Mouse (Mus musculus) stomach, embryonic 16.5 days (tissue): ENCODE data around the gene Slc39a11. TPM values are rescaled to one million over a fixed set of nuclear protein-coding genes. Genes with fewer than 3 reads are reported as not detected.

Experiments
- ATAC-seq: fragments of 200-750 bp; cut with Nextera tagmentation; 2 replicates; pipeline ENCODE4 v1.8.0; 2017; ENCODE audit warnings: moderate number of reproducible peaks, moderate TSS enrichment; ENCODE audit not compliant: insufficient read depth, low FRiP score
- H3K27ac ChIP-seq: fragments of 300-500 bp; sonication (generic); 2 replicates; pipeline ENCODE4 v1.5.1; 2014; ENCODE audit warnings: low read length
- H3K27me3 ChIP-seq: fragments of 300-500 bp; sonication (generic); 2 replicates; pipeline ENCODE4 v1.6.1; 2014; ENCODE audit warnings: low read length, control low read depth, mixed read lengths; ENCODE audit not compliant: control insufficient read depth, insufficient read depth
- H3K36me3 ChIP-seq: fragments of 300-500 bp; sonication (generic); 2 replicates; pipeline ENCODE4 v1.6.1; 2014; ENCODE audit warnings: low read length; ENCODE audit not compliant: control insufficient read depth, insufficient read depth
- H3K4me1 ChIP-seq: fragments of 300-500 bp; sonication (generic); 2 replicates; pipeline ENCODE4 v1.6.1; 2014; ENCODE audit warnings: low read length, control low read depth, mixed read lengths; ENCODE audit not compliant: control insufficient read depth, insufficient read depth
- H3K4me2 ChIP-seq: fragments of 300-500 bp; sonication (generic); 2 replicates; pipeline ENCODE4 v1.6.1; 2014; ENCODE audit warnings: low read depth, low read length, mixed read lengths
- H3K4me3 ChIP-seq: fragments of 300-500 bp; sonication (generic); replicated peaks from 2 replicates; pipeline ENCODE4 v1.5.1; 2014; ENCODE audit warnings: mild to moderate bottlenecking, low read length
- H3K9ac ChIP-seq: fragments of 300-500 bp; sonication (generic); 2 replicates; pipeline ENCODE4 v1.6.1; 2014; ENCODE audit warnings: low read length
- H3K9me3 ChIP-seq: fragments of 300-500 bp; sonication (generic); replicated peaks from 2 replicates; pipeline ENCODE4 v1.6.1; 2016; ENCODE audit warnings: low read length, control low read depth; ENCODE audit not compliant: control insufficient read depth
- whole genome bisulfite sequencing: fragments of 180-500 bp; shearing (Covaris S2); extraction: QIAGEN DNeasy Blood & Tissue Kit; methylation state at CpG from one replicate; pipeline ENCODE4 v1.1.7; 2014; 5-methylcytosine and 5-hydroxymethylcytosine counted together
- polyA plus RNA-seq: library from polyadenylated mRNA; unstranded; fragments of >200 nt; fragmentation: Nextera tagmentation; extraction: Ambion mirVana; gene quantifications from 2 replicates; pipeline ENCODE4 v1.2.1, GENCODE M21; 2015

Gene Slc39a11
- polyA plus RNA-seq, 1 experiment from 2014 or later, result 47.9 TPM

- WGBS, result 82% methylated on average over 4 of the region's 4 CpGs
- 0 out of 2 replicates have a peak, but pooled peaks cover 2% of the 10 kb centered on the region for H3K4me1 ChIP-seq
- no peaks in the 10 kb centered on the region for H3K9me3 ChIP-seq
- H3K9ac ChIP-seq, result no peak overlapping the region
- peaks cover 10% of the 10 kb centered on the region; the same call in 1 of the 2 replicates for H3K36me3 ChIP-seq
- no peak for ATAC-seq
- no peak overlapping the region for H3K4me3 ChIP-seq
- H3K27me3 ChIP-seq, result no peaks in the 10 kb centered on the region
- 0 out of 2 replicates have a peak overlapping the region, but pooled peaks have one; percentile 20 for H3K27ac ChIP-seq
- no peak overlapping the region for H3K4me2 ChIP-seq
Observed at GRCm38 (mm10) chr11:113673614-113674013, 23.7 kb upstream of the Slc39a11 start.

- Histone ChIP-seq H3K27ac (no peak overlapping the region), H3K36me3 (0 out of 2 replicates have a peak, but pooled peaks cover 4% of the 10 kb centered on the region), H3K27me3 (no peaks in the 10 kb centered on the region), H3K9ac (no peak overlapping the region), H3K4me1 (peaks cover 21% of the 10 kb centered on the region), H3K9me3 (no peaks in the 10 kb centered on the region), H3K4me2 (no peak overlapping the region), H3K4me3 (no peak overlapping the region)
- 74% methylated on average over 4 of the region's 4 CpGs for WGBS
- no peak for ATAC-seq
Observed at GRCm38 (mm10) chr11:113669711-113670110, 19.8 kb upstream of the Slc39a11 start.

GRCm38 (mm10) chr11:113668857-113669256 lies 19.0 kb upstream of the Slc39a11 start:
- 89% methylated on average over 5 of the region's 5 CpGs for WGBS
- H3K4me1 ChIP-seq, result peaks cover 21% of the 10 kb centered on the region
- 0 out of 2 replicates have a peak overlapping the region, but pooled peaks have one; percentile 73 for H3K27ac ChIP-seq

DNA sequence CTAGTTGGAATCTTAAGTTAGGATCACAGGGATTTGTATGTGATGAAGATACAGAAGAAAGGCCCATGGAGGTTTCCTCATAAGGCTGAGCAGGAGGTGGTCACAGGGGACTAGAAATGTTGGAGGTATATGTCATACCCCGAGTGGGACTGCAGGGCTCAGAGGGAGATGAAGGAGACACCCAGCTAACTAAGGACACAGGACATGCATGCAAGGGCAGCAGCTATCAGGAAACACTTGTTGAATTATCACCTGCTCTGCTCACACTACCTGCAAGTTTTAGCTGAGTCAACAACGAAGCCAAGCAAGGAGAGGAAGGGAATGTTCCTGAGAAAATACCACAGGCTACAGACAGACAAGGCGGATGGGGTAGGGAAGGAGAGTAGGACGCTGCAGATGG lies 17.8 kb upstream of the Slc39a11 start:
- Histone ChIP-seq H3K4me3 (no peak overlapping the region), H3K27me3 (no peaks in the 10 kb centered on the region), H3K36me3 (0 out of 2 replicates have a peak, but pooled peaks cover 10% of the 10 kb centered on the region), H3K4me1 (peaks cover 21% of the 10 kb centered on the region), H3K9me3 (no peaks in the 10 kb centered on the region), H3K4me2 (no peak overlapping the region), H3K27ac (peak overlapping the region; percentile 73), H3K9ac (no peak overlapping the region)
- no peak for ATAC-seq
- WGBS, result 62% methylated on average over 4 of the region's 4 CpGs

More at GRCm38 (mm10) chr11:113668857-113669256, 19.0 kb upstream of the Slc39a11 start:
- Histone ChIP-seq H3K27me3 (no peaks in the 10 kb centered on the region), H3K9me3 (no peaks in the 10 kb centered on the region), H3K9ac (no peak overlapping the region), H3K4me3 (no peak overlapping the region), H3K4me2 (no peak overlapping the region), H3K36me3 (0 out of 2 replicates have a peak, but pooled peaks cover 6% of the 10 kb centered on the region)
- no peak for ATAC-seq

- H3K9ac ChIP-seq, result no peak overlapping the region
- H3K36me3 ChIP-seq, result 0 out of 2 replicates have a peak, but pooled peaks cover 10% of the 10 kb centered on the region
- no peaks in the 10 kb centered on the region for H3K9me3 ChIP-seq
- no peaks in the 10 kb centered on the region for H3K27me3 ChIP-seq
- H3K4me3 ChIP-seq, result no peak overlapping the region
- peaks cover 21% of the 10 kb centered on the region for H3K4me1 ChIP-seq
- peak overlapping the region; percentile 73 for H3K27ac ChIP-seq
- WGBS, result 42% methylated on average over 2 of the region's 2 CpGs
- H3K4me2 ChIP-seq, result no peak overlapping the region
- peak; percentile 78 for ATAC-seq
Observed at GRCm38 (mm10) chr11:113667122-113667521, 17.2 kb upstream of the Slc39a11 start.

DNA sequence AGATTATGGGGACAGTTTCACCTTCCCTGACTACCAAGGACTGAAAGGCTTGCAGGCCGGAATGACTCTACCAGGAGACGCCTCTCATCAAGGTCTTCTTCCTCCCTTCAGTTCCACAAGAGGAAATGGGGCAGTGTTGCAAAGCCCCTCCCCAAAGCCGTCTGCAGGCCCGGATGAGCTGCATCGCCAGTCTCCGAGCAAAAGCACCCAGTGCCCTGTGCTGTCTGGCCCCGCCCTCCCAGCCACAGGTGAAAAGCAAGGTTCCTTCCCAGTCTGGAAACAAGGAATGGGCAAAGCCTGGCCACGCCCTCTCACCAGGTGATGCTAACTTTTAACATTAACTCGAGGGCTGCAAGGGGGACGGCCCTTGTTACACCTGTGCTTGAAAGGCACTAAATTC lies 16.8 kb upstream of the Slc39a11 start:
- peak; percentile 59; the same call in 1 of the 2 replicates for ATAC-seq
- 42% methylated on average over 10 of the region's 10 CpGs for WGBS
- Histone ChIP-seq H3K27me3 (no peaks in the 10 kb centered on the region), H3K27ac (peak overlapping the region; percentile 73), H3K36me3 (peaks cover 15% of the 10 kb centered on the region; the same call in 1 of the 2 replicates), H3K4me3 (no peak overlapping the region), H3K9ac (no peak overlapping the region), H3K9me3 (no peaks in the 10 kb centered on the region), H3K4me2 (0 out of 2 replicates have a peak overlapping the region, but pooled peaks have one; percentile 11), H3K4me1 (peaks cover 21% of the 10 kb centered on the region)

DNA sequence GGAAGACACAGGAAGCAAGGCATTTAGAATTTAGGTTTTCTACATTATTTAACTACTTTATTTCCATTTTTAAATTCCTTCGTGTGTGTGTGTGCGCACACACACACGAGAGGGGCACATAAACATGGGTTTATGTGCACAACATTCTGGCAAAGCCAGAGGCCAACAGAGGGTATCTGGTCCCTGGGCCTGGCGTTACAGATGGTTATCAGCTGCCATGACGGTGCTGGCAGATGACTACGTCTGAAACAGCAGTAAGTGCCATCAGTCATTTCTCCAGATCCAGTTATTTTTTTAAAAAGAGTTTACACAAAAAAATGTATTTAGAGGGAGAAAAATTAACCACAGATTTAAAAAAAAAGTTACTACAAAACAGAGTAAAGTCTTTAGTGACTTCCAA lies 16.3 kb upstream of the Slc39a11 start:
- ATAC-seq, result no peak
- peak overlapping the region; percentile 73; the same call in 1 of the 2 replicates for H3K27ac ChIP-seq
- no peaks in the 10 kb centered on the region for H3K9me3 ChIP-seq
- no peaks in the 10 kb centered on the region for H3K27me3 ChIP-seq
- 56% methylated on average over 6 of the region's 6 CpGs for WGBS
- 0 out of 2 replicates have a peak overlapping the region, but pooled peaks have one; percentile 11 for H3K4me2 ChIP-seq
- no peak overlapping the region for H3K4me3 ChIP-seq
- H3K4me1 ChIP-seq, result peaks cover 21% of the 10 kb centered on the region
- no peak overlapping the region for H3K9ac ChIP-seq
- H3K36me3 ChIP-seq, result peaks cover 15% of the 10 kb centered on the region

- H3K9me3 ChIP-seq, result no peaks in the 10 kb centered on the region
- no peaks in the 10 kb centered on the region for H3K27me3 ChIP-seq
- H3K27ac ChIP-seq, result no peak overlapping the region
- peaks cover 21% of the 10 kb centered on the region for H3K4me1 ChIP-seq
- no peak overlapping the region for H3K4me2 ChIP-seq
- ATAC-seq, result no peak
- WGBS, result 76% methylated on average over 2 of the region's 2 CpGs
- H3K4me3 ChIP-seq, result no peak overlapping the region
- H3K9ac ChIP-seq, result no peak overlapping the region
- H3K36me3 ChIP-seq, result peaks cover 13% of the 10 kb centered on the region
Observed at GRCm38 (mm10) chr11:113664279-113664678, 14.4 kb upstream of the Slc39a11 start.

DNA sequence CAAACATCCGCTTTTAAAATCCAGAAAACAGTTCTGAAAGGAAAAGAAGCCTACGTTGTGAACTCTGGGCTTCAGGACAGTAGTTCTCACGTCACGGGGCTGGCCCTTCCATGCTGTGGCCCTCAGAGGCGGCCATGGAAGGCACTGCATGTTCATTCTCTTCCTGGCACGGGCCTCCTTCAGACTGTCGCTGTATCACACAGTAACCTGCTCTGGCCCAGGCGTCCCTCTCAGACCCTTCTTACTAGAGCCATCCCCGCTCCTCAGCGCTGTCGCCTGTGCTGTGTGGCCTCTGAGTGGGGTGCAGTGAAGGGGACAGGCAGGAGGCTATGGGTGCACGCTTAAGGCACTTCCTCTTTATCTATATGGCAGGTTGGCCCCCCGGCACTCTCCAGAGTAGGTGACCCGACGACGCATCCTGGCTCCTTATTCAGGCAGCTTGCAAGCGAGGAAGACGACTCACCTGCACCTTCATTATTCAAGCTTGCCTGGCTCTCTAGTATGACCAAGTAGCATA lies 12.0 kb upstream of the Slc39a11 start:
- Histone ChIP-seq H3K4me2 (no peak overlapping the region), H3K4me1 (peaks cover 4% of the 10 kb centered on the region; the same call in 1 of the 2 replicates), H3K27ac (no peak overlapping the region), H3K27me3 (no peaks in the 10 kb centered on the region), H3K4me3 (no peak overlapping the region), H3K36me3 (peaks cover 24% of the 10 kb centered on the region), H3K9ac (no peak overlapping the region), H3K9me3 (no peaks in the 10 kb centered on the region)
- 89% methylated on average over 18 of the region's 18 CpGs for WGBS
- no peak for ATAC-seq
